Mouse (Mus musculus) embryonic stem cell, embryonic (primary cell): ENCODE measurements around the gene Vmn2r103.

ENCODE experiments used
- CTCF ChIA-PET, 4 experiments: fragments of 300-600 bp in 2 of 4; fragments of 350-600 bp in 2 of 4; sonication (Branson Sonifier 250); formaldehyde crosslinking; loops; one replicate each; lab custom pipeline; 2022; ENCODE audit warnings: inconsistent platforms in 2 of 4; lab: Charles Lee
- POLR2A ChIA-PET, 4 experiments: fragments of 300-600 bp in 2 of 4; fragments of 350-600 bp in 2 of 4; sonication (Branson Sonifier 250); formaldehyde crosslinking; loops; one replicate each; lab custom pipeline; 2022; ENCODE audit warnings: antibody characterized with exemption in 4 of 4, inconsistent platforms in 1 of 4; lab: Charles Lee

Vmn2r103 gene

GRCm38 (mm10) chr17:19773063-19773462 lies at the start of gene Vmn2r103:
Gene Vmn2r103, plus strand, starts transcription at chr17:19773363.
- ChIA-PET CTCF (no interaction called here), POLR2A (no interaction called here)

- ChIA-PET POLR2A (no interaction called here), CTCF (no interaction called here)
Measured at GRCm38 (mm10) chr17:19778994-19779393, 5.8 kb downstream of the Vmn2r103 start.

GRCm38 (mm10) chr17:19789248-19789647 lies 16.1 kb downstream of the Vmn2r103 start:
- ChIA-PET POLR2A (no interaction called here), CTCF (no interaction called here)
